Mouse (Mus musculus) midbrain, embryonic 10.5 days (tissue): Measurements from ENCODE around the gene Hivep1. TPM values are rescaled to one million over a fixed set of nuclear protein-coding genes. Genes with fewer than 3 reads are reported as not detected.

Experiments
- DNase-seq: peaks from one replicate; pipeline ENCODE4 v3.0.0-alpha.2; 2017; ENCODE audit warnings: low spot score
- H3K27ac ChIP-seq: fragments of 300-500 bp; sonication (generic); replicated peaks from 2 replicates; pipeline ENCODE4 v1.5.1; 2016; ENCODE audit warnings: mild to moderate bottlenecking
- H3K27me3 ChIP-seq: fragments of 300-500 bp; sonication (generic); 2 replicates; pipeline ENCODE4 v1.6.1; 2016; ENCODE audit warnings: low read depth, mild to moderate bottlenecking; ENCODE audit not compliant: poor library complexity, severe bottlenecking
- H3K36me3 ChIP-seq: fragments of 300-500 bp; sonication (generic); 2 replicates; pipeline ENCODE4 v1.6.1; 2016; ENCODE audit warnings: mild to moderate bottlenecking, moderate library complexity
- H3K4me1 ChIP-seq: fragments of 300-500 bp; sonication (generic); 2 replicates; pipeline ENCODE4 v1.6.1; 2016
- H3K4me3 ChIP-seq: fragments of 300-500 bp; sonication (generic); 2 replicates; pipeline ENCODE4 v1.5.1; 2016; ENCODE audit warnings: mild to moderate bottlenecking, moderate library complexity
- H3K9me3 ChIP-seq: fragments of 300-500 bp; sonication (generic); replicated peaks from 2 replicates; pipeline ENCODE4 v1.6.1; 2016; ENCODE audit warnings: mild to moderate bottlenecking
- WGBS: fragments of 180-500 bp; shearing (Covaris S2); methylation state at CpG from one replicate; pipeline ENCODE4 v1.1.7; 2016; 5-methylcytosine and 5-hydroxymethylcytosine counted together
- polyA plus RNA-seq: library from polyadenylated mRNA; unstranded; fragments of >200 nt; fragmentation: Nextera tagmentation; extraction: Ambion mirVana; gene quantifications from 2 replicates; pipeline ENCODE4 v1.2.1, GENCODE M21; 2016

The Hivep1 gene
- polyA plus RNA-seq, 1 experiment from 2014 or later: 7.8 TPM

GRCm38 (mm10) chr13:42197656-42198055 is 145.8 kb downstream of the Hivep1 start:
- Histone ChIP-seq H3K9me3 (no peaks in the 10 kb centered on the region; the same call in 1 of the 2 replicates), H3K27me3 (peaks cover 24% of the 10 kb centered on the region), H3K27ac (no peak overlapping the region), H3K36me3 (no peaks in the 10 kb centered on the region), H3K4me1 (peaks cover 10% of the 10 kb centered on the region), H3K4me3 (no peak overlapping the region)
- 94% methylated on average over 2 of the region's 2 CpGs for WGBS
- DNase-seq: no peak

DNA sequence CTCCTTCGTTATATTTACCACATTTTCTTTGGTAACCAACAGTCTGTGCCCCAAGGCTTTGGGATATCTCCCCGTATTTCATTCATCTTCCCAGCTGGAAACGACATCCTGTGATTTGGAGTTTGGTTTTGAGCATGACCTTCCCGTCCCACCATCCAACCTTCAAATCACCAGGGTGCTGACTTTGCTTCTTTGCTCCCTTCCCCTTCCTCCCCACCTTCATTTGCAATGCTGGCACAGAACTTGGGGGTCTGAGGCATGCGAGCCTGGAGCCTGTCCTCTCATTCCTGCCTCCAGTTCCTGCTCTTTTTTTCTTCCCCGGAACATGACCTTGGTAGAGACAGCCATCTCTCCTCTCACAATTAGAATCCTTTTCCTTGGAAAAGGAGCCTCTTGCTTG is 161.7 kb downstream of the Hivep1 start:
- Histone ChIP-seq H3K4me1 (no peaks in the 10 kb centered on the region), H3K36me3 (no peaks in the 10 kb centered on the region), H3K4me3 (no peak overlapping the region), H3K27me3 (no peaks in the 10 kb centered on the region), H3K9me3 (no peaks in the 10 kb centered on the region), H3K27ac (no peak overlapping the region)
- DNase-seq: no peak
- WGBS: 87% methylated on average over 6 of the region's 6 CpGs

- Histone ChIP-seq H3K27ac (no peak overlapping the region), H3K9me3 (no peaks in the 10 kb centered on the region), H3K4me3 (no peak overlapping the region), H3K27me3 (no peaks in the 10 kb centered on the region), H3K4me1 (peaks cover 3% of the 10 kb centered on the region; the same call in 1 of the 2 replicates), H3K36me3 (no peaks in the 10 kb centered on the region)
- DNase-seq: no peak
- 94% methylated on average over 7 of the region's 7 CpGs for WGBS
Measured at GRCm38 (mm10) chr13:42222401-42222800, 170.6 kb downstream of the Hivep1 start.

- WGBS: 97% methylated on average over 10 of the region's 10 CpGs
- H3K36me3 ChIP-seq: no peaks in the 10 kb centered on the region
- no peaks in the 10 kb centered on the region for H3K9me3 ChIP-seq
- H3K4me1 ChIP-seq: peaks cover 3% of the 10 kb centered on the region; the same call in 1 of the 2 replicates
- no peak for DNase-seq
- no peaks in the 10 kb centered on the region for H3K27me3 ChIP-seq
- no peak overlapping the region for H3K4me3 ChIP-seq
- H3K27ac ChIP-seq: no peak overlapping the region
Measured at GRCm38 (mm10) chr13:42228849-42229248, 177.0 kb downstream of the Hivep1 start.

DNA sequence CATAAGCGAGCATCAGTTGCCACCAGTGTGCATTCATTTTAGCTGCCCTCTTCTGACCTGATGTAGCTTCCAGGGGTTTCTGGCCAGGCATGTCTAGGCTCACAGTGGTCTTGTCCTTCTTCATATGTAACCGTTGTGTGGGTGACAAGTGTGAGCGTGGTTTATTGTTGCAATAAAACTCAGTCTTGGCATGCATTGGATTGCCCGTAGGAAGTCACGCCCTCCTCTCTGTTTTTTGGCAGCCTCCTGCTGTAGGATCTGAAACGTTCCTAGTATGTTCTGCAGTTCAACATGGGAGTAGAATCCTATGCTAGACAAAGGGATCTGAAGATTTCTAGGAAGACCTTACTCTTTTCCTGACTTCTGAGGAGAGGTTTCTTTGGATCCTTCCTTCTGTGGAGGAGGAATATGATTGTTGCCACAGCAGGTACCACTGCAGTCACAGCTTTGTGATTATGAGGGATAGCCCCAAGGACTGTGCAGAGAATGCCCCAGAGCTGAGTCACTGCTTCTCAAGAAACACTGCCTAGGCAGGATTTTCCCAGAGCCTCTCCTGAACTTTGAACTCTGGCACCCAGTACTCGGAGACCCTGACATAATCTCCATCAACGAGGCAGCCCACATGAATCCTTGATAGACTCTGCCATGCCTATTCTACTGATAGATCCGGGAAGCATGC is 182.1 kb downstream of the Hivep1 start:
- no peak for DNase-seq
- WGBS: 85% methylated on average over 9 of the region's 9 CpGs
- no peak overlapping the region for H3K27ac ChIP-seq
- no peaks in the 10 kb centered on the region for H3K4me1 ChIP-seq
- H3K36me3 ChIP-seq: no peaks in the 10 kb centered on the region
- no peaks in the 10 kb centered on the region for H3K9me3 ChIP-seq
- H3K27me3 ChIP-seq: no peaks in the 10 kb centered on the region
- no peak overlapping the region for H3K4me3 ChIP-seq

GRCm38 (mm10) chr13:42238520-42238919 is 186.7 kb downstream of the Hivep1 start:
- H3K4me3 ChIP-seq: no peak overlapping the region
- no peak overlapping the region for H3K27ac ChIP-seq
- no peaks in the 10 kb centered on the region for H3K27me3 ChIP-seq
- H3K36me3 ChIP-seq: no peaks in the 10 kb centered on the region
- 95% methylated on average over 3 of the region's 3 CpGs for WGBS
- H3K4me1 ChIP-seq: peaks cover 15% of the 10 kb centered on the region
- peaks cover 13% of the 10 kb centered on the region; the same call in 1 of the 2 replicates for H3K9me3 ChIP-seq
- no peak for DNase-seq

- Histone ChIP-seq H3K4me1 (peaks cover 25% of the 10 kb centered on the region), H3K27ac (no peak overlapping the region), H3K27me3 (no peaks in the 10 kb centered on the region), H3K36me3 (no peaks in the 10 kb centered on the region), H3K4me3 (no peak overlapping the region), H3K9me3 (peaks cover 13% of the 10 kb centered on the region; the same call in 1 of the 2 replicates)
- no peak for DNase-seq
- WGBS: 24% methylated on average over 3 of the region's 3 CpGs
Measured at GRCm38 (mm10) chr13:42242131-42242530, 190.3 kb downstream of the Hivep1 start.

Other genes with a start within 250 kb of the Hivep1 start
- not detected in 2 replicates for gene Adtrp, start 204.3 kb upstream of the Hivep1 start, polyA plus RNA-seq
- gene Edn1, start 249.5 kb downstream of the Hivep1 start, polyA plus RNA-seq: 0.88 and 1.1 TPM in 2 replicates